Mouse (Mus musculus) urinary bladder, postnatal 25 days (tissue): ENCODE data around the gene Hpca.

Experiments used
- DNase-seq: peaks from one replicate; pipeline ENCODE4 v3.0.0; 2022; ENCODE audit warnings: low spot score

Gene Hpca

DNA sequence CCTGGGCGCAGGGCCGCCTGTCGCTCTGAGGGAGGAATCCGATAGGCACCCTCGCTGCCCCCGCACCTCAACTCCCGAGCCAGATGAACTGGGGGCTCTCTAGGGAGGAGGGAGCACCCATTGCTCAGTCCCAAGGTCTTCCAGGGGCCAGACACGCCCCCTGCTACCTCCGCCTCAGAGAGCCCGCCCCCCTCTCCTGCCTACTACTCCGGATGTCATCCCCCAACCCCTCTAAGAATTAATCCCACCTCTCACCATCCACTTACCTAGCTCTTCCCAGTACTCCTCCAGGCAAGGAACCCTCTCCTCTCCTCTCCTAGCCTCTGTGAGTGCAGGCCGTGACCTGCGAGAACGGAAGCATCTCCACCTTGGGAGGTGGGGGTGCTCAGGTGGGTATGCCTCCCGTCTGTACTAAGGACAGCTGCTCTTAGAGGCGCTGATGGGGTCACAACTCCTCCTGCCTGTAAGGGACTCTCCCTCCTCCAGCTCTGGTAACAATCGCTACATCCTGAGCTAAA, at the start of gene Hpca:
TSS of gene Hpca (minus strand) at position 468 of the 518 bp plus-strand sequence.
- DNase-seq = no peak

DNA sequence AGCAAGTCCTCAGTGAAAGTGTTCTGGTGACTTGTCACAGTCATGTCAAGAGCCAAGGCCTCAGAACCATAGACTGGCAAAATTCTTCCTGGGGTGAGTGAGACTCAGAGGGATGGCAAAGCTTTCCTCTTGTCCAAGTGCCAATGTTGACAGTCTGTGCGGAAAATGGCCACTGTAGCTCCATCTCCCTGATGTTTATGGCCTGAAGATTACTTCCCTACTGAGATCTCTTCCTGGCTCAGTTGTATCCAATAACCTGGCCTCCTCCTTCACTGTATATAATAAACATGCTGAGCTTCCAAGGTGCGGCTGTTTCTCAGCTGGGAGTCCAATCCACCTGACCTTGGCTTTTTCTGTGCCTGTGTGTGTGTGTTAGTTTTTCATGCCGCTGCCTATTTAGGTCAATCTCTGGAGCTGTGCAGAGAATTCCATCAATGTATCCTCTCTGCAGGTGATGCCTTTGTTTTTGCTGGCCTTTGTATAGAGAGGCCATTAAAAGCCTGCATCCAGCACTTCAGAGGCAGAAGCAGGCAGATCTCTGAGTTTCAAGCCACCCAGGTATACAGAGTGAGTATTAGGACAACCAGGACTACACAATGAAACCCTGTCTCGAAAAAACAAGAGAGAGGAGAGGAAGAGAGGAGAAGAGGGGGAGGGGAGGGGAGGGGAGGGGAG, 39.9 kb upstream of the Hpca start:
- no peak for DNase-seq

DNA sequence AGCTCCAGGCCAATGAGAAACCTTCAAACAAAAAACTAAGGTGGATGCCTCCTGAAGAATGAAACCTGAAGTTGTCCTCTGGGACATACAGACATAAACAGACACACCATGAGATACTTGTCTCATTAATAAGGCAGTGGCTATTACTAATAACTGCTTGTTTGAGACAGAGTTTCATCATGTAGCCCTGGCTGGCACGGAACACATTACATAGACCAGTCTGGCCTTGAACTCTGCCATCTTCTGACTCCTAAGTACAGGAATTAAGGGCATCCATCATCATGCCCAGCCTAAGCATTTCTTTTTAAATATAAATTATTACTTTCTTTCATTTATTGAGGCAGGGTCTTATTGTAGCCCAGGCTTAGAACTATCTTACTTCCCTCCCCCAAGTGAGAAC, 39.2 kb upstream of the Hpca start:
- DNase-seq = no peak

DNA sequence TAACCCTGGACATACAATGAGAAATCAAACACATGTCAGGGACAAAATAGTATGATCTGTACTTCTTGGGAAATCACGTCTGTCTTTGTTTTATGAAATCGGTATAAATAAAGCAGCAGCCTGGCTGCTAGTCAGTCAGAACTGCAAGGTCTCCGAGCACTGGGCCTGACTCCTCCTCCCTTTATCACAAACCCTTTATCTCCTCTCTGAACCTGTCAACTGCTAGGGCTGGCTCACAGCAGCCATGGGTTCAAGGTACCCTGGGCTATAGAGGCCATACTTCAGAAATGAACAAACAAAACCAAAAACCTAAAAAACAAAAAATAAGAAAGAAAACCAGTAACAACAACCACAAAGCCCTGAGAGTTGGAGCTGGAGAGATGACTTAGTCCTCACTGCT, 36.7 kb upstream of the Hpca start:
- no peak for DNase-seq

DNA sequence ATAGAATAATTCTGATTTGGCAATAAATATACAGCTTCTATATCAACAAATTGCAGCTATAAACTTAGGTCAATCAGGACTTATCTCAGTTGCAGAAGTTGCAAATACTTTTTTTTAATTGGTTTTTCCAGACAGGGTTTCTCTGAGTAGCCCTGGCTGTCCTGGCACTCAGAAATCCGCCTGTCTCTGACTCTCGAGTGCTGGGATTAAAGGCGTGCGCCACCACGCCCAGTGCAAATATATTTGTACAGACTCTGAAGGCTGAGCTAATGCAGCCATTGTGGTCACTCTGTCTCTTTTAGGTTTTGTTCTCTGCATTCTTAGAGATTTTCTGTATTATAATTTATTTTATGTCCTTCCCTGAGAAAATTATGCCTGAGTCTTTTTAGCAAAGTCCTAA, 35.7 kb upstream of the Hpca start:
- no peak for DNase-seq

DNA sequence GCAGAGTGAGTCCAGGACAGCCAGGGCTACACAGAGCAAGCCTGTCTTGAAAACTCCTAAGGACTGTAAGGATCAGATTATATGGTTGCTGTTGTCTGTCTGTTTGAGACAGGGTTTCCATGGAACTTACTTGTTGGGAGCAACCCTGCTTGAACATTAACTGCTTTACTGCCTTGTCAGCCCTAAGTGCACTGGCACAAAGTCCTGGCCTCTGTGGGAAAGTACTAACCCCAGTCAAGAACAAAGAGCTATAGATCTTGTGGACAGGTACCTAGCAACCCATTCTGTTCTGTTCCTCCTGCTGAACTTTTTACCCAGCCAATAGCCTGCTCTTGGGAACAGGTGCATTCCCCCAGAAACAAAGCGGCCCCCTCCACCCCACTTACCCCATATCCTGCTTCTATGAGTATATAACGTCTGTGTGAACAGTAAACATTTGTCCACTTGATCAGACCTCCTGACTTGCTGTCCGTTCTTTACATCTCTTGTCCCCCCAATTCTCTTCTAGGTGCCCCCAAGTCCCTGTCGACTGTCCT, 29.5 kb upstream of the Hpca start:
- no peak for DNase-seq

DNA sequence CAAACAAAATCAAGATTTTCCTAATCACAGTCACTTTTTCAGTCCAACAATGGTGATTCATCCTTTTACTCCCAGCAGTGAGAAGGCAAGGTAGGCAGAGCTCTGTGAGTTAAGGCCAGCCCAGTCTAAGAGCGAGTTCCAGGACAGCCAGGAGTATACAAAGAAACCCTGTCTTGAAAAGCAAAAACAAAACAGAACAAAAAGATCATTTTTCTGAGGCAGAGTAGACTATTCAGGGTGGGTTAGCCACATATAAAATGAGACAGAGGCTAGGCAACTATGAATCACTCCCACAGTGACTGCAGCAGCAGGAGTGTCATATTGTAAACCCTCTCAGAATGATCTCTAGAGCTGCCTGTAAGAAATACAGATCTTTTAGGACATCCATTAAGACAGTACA, 27.5 kb upstream of the Hpca start:
- DNase-seq = no peak

DNA sequence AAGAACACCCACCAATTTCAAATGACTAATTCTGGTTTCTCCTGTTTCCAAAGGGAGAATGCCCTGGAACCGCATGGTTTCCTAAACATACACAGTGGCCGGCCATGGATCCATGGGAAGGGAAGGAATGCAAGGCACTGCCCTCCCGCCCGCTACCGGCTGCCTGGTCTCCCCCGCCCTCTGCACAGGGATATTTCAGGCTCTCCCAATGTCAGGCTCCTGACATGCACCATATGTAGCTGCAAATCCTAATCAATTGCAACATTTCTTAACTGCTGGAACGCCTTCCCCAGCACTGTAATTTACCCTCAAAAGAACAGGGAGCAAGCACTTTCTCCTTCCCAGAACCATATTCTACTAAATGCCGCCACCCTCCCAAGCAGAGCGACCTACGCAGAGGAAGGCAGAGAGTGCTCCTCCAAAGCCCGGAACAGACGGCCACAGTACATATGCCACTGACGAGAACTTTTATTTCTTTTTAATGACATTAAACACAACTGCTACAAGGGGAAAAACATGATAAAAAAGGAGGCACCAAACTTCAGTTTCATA, 25.8 kb upstream of the Hpca start:
- no peak for DNase-seq

DNA sequence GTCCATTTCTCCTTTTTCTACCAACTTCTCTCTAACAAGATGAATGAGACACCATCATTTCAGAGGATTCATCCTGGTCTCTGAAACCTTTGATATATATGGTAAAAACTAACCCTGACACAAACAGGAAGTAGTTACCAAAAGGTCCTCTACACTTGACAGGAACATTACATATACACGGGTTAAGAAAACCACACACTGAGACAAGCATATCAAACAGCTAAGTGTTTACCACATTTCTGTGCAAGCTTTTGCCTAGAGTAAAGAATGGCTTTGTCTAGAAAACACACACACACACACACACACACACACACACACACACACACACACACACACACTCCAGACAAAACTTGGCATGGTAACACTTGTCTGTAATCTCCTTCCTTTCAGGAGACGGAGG, 24.6 kb upstream of the Hpca start:
- DNase-seq = no peak

DNA sequence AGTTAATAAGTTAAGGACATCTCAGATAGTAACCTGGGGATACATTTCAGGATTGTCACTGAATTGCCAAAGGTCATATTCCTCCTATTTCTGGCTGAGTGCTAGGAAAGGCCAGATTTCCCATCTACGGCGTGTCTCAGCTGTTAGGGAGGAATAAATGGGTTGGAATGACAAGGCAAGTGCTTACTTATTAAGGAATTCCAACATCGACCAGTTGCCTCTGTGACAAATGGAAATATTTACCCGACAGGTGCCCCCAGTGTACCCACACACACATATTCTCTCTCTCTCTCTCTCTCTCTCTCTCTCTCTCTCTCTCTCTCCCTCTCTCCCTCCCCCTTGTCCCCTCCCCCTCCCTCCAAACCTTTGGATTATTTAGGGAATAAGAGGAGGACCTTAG, 24.1 kb upstream of the Hpca start:
- DNase-seq = no peak

DNA sequence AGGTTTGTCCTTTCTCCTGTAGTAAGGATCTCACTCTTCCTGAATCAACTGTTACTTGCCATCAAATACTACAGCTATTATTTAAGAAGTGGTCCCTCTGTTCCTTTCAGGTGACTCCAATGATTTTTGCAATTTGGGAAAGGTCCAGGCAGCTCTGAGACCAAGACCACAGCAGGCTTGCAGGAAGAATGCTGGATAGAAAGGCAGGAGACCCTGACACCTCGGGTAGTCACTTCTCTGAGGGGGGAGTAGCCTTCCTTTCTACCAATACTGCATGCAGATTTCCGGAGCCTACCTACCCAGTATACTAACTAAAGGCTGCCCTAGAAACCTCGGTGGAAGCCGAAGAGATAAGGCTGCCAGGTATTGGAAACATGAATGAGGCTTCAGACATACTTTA, 23.6 kb upstream of the Hpca start:
- no peak for DNase-seq

DNA sequence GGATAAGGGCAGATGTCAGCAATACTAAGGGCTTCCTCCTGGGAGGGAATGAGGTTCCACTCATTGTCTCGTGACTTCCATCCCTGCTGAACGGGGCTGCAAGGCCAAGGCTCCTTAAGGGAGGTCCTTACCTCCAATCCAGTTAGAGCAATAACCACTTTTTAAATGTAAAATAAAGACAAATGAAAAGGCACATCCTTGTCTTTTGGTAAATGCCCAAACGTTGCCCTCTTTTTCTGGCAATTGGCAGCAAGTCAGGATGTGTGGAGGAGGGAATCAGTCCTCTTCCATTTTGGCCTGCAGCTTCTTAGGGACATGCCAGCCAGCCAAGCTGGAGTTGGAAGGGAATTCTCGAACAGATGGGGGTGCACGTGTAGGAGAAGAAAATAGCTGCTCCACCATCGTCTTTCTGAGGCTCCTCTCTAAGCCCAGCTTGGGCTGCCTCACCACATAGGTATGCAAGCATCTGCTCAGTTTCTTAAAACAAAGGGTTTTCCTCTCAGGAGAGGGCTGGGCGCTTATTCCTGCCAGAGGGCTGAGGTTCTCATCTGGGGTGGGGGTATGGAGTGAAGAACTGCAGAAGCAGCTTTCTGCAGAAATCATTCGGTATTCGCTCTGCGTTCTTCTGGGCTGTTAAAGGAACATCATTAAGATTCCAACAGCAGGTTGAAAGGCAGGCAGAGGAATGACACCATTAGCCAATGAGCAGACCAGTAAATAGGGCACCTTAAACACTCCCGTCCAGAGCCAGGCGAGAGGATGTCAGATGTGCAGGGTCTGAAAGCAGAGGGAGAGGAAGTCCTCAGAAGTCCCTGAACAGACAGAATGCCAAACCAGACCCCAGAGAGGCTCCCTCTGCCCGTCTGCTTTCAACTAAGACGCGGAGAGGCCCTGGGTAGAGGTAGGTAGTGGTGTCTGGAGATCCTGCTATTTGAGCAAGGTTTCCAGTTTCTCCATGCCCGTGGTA, 22.8 kb upstream of the Hpca start:
- no peak for DNase-seq

DNA sequence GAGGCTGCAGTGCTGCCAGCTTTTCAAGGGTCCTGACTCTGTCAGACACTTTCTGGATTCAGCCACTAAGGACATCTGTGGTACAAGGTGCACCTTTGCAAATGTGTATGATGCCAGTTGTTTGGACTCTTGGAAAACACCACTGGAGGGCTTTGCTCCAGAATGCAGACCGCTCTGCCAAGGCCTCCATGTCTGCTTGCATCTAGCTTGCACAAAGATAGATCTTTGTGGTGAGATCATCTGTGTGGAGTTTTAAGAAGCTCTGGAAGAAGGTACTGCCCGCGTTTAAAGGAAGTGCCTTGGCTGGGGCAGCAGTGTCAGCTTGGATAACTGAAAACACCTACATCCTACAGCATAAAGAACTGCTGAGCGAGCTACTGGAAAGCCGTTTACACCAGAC, 21.7 kb upstream of the Hpca start:
- DNase-seq = no peak

DNA sequence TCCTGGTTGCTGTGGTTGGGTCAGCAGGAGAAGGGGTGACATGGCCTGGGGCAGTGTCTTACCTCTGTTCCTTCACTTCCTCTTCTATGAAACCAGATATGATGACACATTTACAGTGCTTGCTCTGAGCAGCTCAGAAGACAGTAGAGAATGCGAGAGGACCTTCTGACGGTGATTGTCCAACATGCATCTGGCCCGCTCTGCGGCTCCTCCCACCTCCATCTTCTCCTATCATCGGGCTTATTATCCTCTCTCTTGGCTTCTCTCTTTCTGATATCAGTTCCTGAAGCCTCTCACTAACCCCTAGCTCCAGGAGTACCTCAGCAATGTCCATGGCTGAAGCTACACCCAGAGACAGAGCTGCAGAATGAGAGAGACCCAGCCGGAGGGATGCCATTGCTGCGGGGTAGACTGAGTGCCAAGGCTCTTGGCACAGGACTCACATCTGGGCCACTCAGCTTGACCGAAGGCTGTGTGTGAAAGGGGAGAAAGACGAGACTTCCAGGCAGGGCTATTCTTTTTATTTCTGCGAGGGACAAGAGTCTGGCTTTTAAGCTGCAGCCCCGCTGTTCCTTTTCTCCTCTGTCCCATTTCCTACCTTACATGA, 20.7 kb upstream of the Hpca start:
- no peak for DNase-seq

DNA sequence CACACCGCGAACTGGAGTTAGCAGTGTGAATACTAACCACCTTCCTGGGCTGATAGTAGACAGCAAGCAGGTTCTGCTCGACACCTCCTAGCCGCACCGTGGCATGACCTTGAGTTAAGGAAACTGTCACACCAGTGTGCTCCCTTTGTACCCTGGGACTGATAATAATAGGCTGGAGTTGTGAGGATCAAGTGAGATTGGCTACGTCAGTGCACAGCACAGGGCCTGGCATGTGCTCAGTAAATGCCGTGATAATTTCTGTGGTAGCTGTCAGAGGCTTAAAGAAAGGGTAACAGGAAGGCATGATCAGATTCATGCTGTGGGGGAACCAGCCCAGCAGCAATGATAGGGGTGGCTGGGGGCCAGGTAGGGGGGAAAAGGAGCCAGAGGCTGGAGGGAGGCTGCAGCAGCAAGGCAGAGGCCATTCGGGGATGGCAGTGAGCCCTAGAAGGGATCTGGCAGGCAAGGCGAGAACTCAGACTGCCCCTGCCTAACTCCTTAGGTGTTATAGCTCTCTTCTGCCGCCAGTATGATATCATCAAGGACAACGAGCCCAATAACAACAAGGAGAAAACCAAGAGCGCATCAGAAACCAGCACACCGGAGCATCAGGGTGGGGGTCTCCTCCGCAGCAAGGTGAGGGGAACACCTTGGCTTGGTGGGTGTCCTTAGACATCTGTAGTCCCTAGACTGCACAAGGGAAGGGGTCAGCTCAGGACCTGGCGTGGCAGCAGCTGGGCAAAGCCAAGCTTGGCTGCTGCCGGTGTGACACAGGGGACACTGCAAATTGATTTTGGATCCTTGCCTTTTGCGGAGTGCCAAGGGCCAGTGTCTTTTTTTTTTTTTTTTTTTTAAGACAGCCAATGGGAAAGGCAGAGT, 20.0 kb upstream of the Hpca start:
- no peak for DNase-seq

DNA sequence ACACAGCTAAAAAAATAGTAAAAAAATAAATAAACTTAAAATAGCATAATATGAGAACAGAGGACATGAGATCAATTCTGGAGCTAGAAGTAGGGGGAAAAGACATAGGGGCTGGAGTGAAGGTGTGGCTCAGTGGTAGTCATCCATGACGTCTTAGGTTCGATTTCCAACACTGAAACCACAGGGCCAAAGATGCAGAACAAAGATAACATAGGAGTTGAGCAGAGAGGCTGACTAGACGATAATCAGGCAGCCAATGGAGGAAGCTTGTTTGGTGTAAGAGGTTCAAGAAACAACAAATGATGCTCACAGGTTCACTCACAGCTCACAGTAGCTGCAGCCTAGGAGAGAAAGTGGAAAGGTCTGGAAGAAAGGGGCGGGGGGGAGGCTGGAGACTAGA, 19.0 kb upstream of the Hpca start:
- no peak for DNase-seq

DNA sequence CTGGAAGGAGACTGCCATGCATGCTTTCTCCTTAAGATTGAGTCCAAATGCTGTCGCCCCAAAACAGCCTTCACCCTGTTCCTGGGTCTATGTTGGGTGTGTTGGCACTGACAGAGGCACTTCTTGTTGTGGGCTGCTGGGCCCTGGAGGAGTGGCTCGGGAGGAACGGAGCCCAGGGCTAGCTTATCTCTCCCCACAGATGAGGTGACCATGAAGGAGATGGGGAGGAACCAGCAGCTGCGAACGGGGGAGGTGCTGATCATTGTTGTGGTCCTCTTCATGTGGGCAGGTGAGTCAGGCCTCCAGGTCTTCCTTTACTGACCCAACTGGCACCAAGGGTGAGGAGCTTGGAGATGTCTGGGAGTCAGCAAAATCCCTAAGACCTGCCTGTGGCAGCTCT, 17.8 kb upstream of the Hpca start:
- DNase-seq = no peak

DNA sequence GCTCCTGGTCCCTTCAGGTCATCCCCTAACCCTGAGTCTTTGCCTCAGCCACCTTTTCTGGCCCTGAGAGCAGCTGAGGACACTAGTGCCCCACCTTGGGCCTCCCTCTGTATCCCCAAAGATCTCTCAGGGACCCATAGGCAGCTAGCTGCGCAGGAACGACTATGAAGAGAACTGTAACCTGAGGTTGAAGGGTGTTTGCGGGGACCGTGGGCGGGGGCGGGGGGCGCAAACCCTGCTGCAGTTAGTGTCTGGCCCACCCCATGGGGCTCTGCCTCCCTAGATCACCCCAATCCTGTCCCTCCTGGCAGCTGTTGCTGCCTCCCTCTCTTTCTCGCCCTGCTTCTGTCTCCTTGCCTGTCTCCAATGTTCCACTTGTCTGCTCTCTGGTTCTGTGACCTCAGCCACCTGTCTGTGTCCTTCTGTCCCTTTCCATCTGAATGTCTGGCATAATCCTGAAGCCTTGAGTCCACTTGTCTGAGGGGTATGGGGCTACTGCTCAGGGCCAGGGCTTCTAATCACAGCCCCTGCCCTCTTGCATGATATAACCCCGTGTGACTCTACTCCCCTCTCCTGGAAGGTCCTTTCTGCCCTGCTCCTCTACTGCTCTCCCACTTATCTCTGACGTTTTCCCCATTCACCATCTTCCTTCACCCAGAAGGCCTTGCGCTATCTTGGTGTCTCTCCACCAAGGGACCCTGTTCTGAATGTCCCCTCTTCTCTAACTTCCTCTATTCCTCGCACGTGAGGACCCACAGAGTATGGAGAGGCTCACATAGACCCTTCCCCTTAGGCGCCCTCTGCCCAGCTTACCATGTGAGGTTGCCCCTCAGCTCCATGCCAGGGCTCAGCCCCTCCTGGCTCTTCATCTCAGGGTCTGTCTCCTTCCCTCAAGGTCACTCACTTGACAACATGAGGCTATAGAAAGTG, 15.8 kb upstream of the Hpca start:
- no peak for DNase-seq

DNA sequence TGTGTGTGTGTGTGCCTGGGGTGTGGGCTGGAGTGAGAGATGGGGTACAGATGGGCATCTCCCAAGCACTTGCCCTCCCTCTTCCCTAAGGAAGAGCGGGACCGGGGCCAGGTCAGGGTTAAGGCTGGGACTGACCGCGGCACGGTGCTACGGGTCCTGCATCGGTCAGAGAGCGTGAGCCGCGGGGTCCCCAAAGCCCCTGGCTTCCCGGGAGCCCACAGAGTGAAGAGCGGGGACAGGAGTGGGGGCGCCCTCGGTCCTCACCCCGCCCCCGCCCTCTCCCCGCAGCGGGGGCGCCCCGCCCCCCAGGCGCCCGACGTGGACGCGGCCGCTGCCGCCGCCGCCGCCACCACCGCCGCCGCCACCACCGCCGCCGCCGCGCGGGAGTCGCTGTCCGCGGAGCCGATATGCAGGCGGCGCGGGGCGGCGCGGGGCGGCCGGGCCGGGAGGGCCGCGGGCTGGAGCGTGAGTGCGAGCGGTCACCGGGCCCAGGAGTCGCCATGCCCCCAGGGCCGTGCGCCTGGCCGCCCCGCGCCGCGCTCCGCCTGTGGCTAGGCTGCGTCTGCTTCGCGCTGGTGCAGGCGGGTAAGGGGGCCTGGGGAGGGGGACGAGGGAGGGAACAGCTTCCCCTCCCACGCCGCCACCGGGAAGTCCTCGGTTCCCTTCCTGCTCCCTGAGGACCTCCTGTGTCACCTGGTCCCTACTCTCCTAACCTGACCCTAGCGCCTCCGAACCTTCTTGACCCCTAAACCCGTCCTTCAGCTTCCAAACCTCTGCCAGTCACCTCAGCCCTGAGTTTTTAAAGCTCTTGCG, 14.9 kb upstream of the Hpca start, which contains the start of gene Fndc5:
TSS of gene Fndc5 (plus strand) at position 421 of the 813 bp plus-strand sequence.
- DNase-seq = no peak
